Mouse (Mus musculus): ENCODE measurements around the gene Gm42791.
A peak's percentile ranks its signal among the peaks of the same experiment; 100 is the strongest.

Gm42791 gene

GRCm38 (mm10) chr5:148950064-148950463, 44.9 kb downstream of the Gm42791 start:
- DNase-seq: peak; percentile 56

- DNase-seq: no peak
Observed at GRCm38 (mm10) chr5:148948577-148948976, 46.4 kb downstream of the Gm42791 start.

- DNase-seq: no peak
Observed at GRCm38 (mm10) chr5:148947412-148947811, 47.5 kb downstream of the Gm42791 start.

- peak; percentile 43 for DNase-seq
Observed at GRCm38 (mm10) chr5:148946787-148947186, 48.2 kb downstream of the Gm42791 start.

- no peak for DNase-seq
Observed at GRCm38 (mm10) chr5:148945735-148946134, 49.2 kb downstream of the Gm42791 start.

- no peak for DNase-seq
Observed at GRCm38 (mm10) chr5:148944024-148944423, 50.9 kb downstream of the Gm42791 start.

GRCm38 (mm10) chr5:148943444-148943843, 51.5 kb downstream of the Gm42791 start:
- no peak for DNase-seq

- DNase-seq: no peak
Observed at GRCm38 (mm10) chr5:148942957-148943356, 52.0 kb downstream of the Gm42791 start.

- DNase-seq: peak; percentile 23
Observed at GRCm38 (mm10) chr5:148942305-148942704, 52.6 kb downstream of the Gm42791 start.

GRCm38 (mm10) chr5:148941867-148942266, 53.1 kb downstream of the Gm42791 start:
- no peak for DNase-seq

GRCm38 (mm10) chr5:148939948-148940382, 55.0 kb downstream of the Gm42791 start:
- DNase-seq: peak; percentile 8

GRCm38 (mm10) chr5:148936516-148936951, 58.4 kb downstream of the Gm42791 start:
- DNase-seq: no peak

- no peak for DNase-seq
Observed at GRCm38 (mm10) chr5:148935871-148936270, 59.1 kb downstream of the Gm42791 start.

GRCm38 (mm10) chr5:148935071-148935821, 59.7 kb downstream of the Gm42791 start:
- DNase-seq: no peak

- DNase-seq: no peak
Observed at GRCm38 (mm10) chr5:148934457-148934856, 60.5 kb downstream of the Gm42791 start.

- DNase-seq: no peak
Observed at GRCm38 (mm10) chr5:148933767-148934166, 61.2 kb downstream of the Gm42791 start.

GRCm38 (mm10) chr5:148931301-148931700, 63.6 kb downstream of the Gm42791 start:
- DNase-seq: no peak

- no peak for DNase-seq
Observed at GRCm38 (mm10) chr5:148929116-148929449, 65.9 kb downstream of the Gm42791 start, which contains the start of gene Katnal1. Gene Katnal1, minus strand, starts transcription at chr5:148929320.

- DNase-seq: peak; percentile 97
Observed at GRCm38 (mm10) chr5:148928382-148929115, 66.4 kb downstream of the Gm42791 start.

- no peak for DNase-seq
Observed at GRCm38 (mm10) chr5:148927717-148928223, 67.2 kb downstream of the Gm42791 start.

GRCm38 (mm10) chr5:148924586-148924985, 70.4 kb downstream of the Gm42791 start:
- no peak for DNase-seq

GRCm38 (mm10) chr5:148924051-148924450, 70.9 kb downstream of the Gm42791 start:
- no peak for DNase-seq

GRCm38 (mm10) chr5:148923408-148923807, 71.5 kb downstream of the Gm42791 start:
- no peak for DNase-seq

- DNase-seq: no peak
Observed at GRCm38 (mm10) chr5:148922773-148923172, 72.2 kb downstream of the Gm42791 start.

All from lung, postnatal 10 days (tissue).